Mouse (Mus musculus): ENCODE measurements around the gene Vmn1r91.
"Not testable (repeated sequence)": the region's sequence is repeated elsewhere in the genome, so short reads cannot be mapped to it uniquely, and the experiment has no call there.

DNA sequence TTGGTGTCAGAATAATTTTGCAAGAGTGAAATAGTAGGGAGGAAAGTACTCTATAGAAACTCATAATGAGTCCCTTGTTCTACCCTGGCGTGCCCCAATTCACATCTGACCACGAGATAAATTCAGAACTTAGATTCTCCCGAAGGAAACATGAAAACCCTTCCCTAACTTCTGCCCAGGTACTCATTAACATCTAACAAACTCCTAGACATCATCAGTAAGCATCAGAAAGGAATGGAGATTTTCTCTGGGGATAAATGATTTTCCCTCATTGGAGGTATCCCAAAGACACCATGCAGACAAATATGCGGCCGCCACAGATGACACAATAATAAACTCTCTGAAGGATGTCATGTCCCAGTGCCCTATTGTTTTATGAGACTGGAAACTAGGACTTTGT lies at the start of gene Vmn1r91:
- not testable (repeated sequence) for TF ChIP-seq POLR2A (IDR thresholded peaks at IDR 0.05; ENCODE audit: low read depth, low read length); CTCF (conservative IDR thresholded peaks at IDR 0.05 in 1 of 2, IDR thresholded peaks at IDR 0.05 in 1 of 2; ENCODE audit: low read depth in 2 of 2, low read length in 2 of 2); GABPA (IDR thresholded peaks at IDR 0.05; ENCODE audit: insufficient replicate concordance, low read depth, low read length); ELF1 (IDR thresholded peaks at IDR 0.05; ENCODE audit: low read depth, low read length); EP300 (IDR thresholded peaks at IDR 0.05; ENCODE audit: low read length)

All from CH12.LX (cell line).